Mouse (Mus musculus) CD4-positive, CD25-positive, alpha-beta regulatory T cell, adult 2 months (primary cell): Measurements from ENCODE around the gene Stil.
"Not testable (repeated sequence)": the region's sequence is repeated elsewhere in the genome, so short reads cannot be mapped to it uniquely, and the experiment has no call there.

Experiments used
- DNase-seq: peaks from one replicate; pipeline ENCODE4 v3.0.0-alpha.2; 2012; ENCODE audit warnings: low read depth, low spot score

Stil gene

DNA sequence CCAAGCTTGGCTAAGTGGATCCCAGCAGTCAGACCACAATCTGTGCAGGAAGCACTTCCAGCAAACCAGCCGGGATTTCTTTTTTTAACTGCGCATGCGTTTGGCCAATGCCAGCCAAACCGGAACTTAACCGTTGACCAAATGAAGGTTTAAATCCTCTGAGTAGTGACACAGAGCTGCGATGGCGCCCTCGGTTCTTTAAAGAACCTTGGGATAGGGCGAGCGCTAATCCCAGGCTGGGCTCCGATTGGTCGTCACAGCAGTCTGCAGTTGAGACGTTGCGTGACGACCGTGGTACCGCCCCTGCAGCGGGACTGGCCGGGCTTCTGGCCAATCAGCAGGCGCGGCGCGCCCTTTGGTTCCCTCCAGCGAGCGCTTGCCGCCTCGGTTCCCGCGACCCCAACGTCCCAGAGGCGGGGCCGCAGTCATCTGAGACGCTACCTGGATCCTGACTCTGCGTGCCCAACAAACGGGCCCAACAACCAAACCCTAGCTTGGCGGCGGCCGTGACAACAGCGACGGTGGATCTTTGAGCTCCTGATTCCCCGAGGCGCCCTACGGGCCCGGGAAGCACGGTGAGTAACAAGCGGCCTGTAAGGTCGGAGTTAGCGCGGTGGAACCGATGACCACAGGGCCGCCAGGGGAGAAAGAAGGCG lies at the start of gene Stil:
Stil (plus strand) TSS at position 387 of the 656 bp plus-strand sequence.
- peak; percentile 97 for DNase-seq

- no peak for DNase-seq
Observed at GRCm38 (mm10) chr4:114953172-114953571, 46.8 kb upstream of the Stil start.

DNA sequence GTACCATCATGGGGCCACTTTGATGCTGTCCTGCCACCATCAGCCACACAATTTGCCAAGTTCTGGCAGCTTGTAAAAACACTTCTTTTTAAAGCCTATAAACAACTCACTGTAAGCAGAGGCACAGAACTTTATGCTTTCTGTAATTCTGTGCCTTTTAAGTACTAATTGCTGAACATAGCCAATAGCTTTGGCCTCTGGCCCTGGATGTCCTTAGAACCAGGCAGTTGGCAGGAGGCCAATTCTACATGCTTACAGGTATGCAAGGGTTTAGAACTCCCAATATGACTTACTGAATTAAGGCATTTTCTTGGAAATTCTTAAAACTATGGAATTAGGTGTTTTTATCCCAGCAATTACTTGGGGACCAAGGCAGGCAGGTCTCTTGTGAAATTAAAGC lies 42.6 kb upstream of the Stil start:
- DNase-seq: no peak

GRCm38 (mm10) chr4:114958231-114958630 lies 41.7 kb upstream of the Stil start:
- no peak for DNase-seq

DNA sequence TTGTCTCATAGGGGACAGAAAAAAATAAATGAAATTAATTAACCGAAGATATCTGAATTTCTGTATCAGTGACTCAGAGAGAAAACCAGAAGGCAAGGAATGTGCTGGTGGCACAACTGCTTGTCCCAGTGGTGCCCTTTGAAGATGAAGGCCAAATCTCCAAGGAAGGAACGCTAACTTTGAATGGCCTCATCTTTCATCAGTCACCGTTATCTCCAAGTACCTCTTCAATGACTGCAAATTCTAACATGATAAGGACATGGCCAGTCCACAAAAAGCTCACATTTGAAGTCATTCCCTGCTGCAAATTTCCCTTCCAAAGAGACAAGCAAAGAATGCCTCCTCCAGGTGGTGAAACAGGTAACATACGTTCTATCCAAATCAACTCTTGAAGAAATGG lies 41.2 kb upstream of the Stil start:
- DNase-seq: no peak

DNA sequence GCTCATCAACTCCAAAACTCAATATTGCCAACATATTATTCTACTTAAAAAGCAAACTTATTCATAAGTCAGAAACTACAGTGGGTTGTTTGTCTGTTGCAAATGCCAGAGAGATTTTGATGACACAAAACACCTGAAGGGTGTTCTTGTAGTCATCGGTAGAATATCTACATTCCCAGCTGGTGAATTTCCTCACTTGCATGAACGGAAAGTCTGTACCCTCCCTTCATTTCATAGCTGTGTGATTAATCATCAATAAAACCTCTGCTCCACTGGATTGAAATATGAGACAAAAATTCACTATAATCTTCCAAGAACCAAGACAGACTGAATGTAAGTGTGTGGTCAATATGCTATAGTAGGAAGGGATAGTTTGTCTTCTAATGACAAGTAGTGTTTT lies 40.4 kb upstream of the Stil start:
- no peak for DNase-seq

DNA sequence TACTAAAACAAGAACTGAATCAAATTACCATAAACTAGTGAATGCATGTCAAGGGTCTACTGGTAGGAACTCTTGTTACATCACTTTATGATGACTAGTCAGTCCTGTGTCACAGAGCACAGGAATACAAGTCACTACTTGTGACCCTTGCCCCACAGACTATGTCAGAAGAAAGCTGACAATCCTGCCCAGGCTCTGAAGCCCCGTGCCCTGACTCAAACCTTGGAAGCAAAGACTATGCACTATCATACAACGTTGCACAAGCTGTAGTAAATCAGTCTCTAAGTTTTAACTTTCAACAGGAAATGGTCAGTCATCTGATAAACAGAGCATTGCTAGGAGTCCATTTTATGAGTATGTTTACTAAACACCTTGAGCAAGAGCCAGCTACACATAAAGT lies 39.1 kb upstream of the Stil start:
- DNase-seq: not testable (repeated sequence)

- DNase-seq: no peak
Observed at GRCm38 (mm10) chr4:114970736-114971135, 29.2 kb upstream of the Stil start.

GRCm38 (mm10) chr4:114973229-114973740 lies 26.7 kb upstream of the Stil start:
- DNase-seq: no peak

DNA sequence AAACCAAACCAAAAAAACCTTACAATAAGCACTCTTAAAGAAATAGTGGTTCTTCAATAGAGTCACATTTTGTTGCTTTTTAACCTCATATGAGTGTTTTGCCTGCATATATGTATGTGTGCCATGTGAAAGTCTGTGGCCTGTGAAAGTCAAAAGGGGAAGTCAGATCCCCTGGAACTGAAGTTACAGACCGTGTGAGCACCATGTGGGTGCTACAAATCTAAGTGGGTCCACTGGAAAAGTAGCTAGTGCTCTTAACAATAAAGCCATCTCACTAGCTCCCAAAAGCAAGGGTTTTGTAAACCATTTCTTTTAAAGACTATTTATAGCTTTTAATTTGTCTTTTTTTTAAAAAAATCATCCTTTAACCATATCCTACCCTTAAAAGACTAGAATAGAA lies 17.3 kb upstream of the Stil start:
- no peak for DNase-seq

- peak; percentile 61 for DNase-seq
Observed at GRCm38 (mm10) chr4:114983020-114983419, 16.9 kb upstream of the Stil start.

- no peak for DNase-seq
Observed at GRCm38 (mm10) chr4:114986211-114986590, 13.8 kb upstream of the Stil start.

DNA sequence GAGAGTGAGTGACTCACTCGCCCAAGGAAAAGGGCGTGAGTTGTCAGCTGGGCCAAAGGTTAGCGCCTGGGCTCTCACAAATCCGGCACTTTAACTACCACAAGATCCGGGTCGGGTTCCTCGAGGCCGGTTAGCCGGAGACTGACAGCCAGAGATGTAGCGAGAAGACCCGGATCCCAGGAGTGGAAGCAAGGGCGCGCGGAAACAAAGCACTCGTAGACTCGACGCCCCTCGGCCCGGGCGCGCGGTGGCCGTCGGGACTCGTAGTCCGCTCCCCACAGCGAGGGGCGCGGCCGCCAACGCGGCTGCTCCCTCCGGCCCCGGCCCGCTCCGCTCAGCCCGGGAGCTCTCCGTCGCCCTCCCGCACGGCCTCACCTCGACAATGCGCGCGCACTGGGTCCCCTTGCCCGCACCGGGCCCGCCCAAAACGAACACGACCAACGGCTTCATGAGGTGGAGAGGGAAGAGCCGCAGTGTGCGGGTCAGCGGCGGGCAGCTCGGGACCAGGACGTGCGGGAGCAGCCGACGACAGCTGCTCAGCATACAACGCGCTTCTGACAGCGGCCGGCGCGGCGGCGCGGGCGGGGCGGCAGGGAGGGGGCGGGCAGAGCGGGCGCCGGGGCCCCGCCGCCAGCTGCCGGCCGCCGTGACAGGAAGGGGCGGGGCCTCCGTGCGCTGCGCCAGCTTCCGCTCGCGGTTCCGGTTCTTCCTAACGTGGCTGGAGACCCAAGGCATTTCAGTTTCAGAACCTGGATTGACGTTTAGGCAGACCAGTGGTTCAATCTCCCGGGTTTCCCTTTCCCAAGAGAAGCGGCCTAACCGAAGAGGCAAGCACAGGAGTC lies 13.1 kb upstream of the Stil start, which contains the start of gene Cmpk1:
Cmpk1 (minus strand) TSS at position 651 of the 842 bp plus-strand sequence.
- DNase-seq: peak; percentile 93

GRCm38 (mm10) chr4:114994218-114994617 lies 5.7 kb upstream of the Stil start:
- DNase-seq: no peak

DNA sequence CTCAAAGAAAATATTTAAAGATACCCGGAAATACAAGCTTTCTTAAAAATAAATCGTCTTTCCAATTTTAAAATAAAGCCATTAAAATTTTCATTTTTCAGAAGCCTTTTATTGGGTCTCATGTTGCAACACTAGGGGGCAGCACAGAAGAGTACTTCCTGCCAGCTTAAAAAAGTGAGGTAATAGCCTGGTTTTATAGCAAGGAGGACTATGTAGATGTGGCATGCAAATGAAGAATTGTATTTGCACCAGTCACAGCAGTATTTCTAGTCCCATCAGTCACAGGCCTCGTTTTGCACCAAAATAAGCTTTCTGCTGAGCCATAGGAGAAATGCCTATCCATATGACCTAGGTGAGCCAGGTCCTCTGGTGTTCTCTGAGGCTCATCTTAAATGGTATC lies 2.9 kb upstream of the Stil start:
- peak; percentile 84 for DNase-seq

- no peak for DNase-seq
Observed at GRCm38 (mm10) chr4:114999445-114999772, 550 bp upstream of the Stil start.

- DNase-seq: peak; percentile 19
Observed at GRCm38 (mm10) chr4:115000429-115000795, 453 bp downstream of the Stil start.

DNA sequence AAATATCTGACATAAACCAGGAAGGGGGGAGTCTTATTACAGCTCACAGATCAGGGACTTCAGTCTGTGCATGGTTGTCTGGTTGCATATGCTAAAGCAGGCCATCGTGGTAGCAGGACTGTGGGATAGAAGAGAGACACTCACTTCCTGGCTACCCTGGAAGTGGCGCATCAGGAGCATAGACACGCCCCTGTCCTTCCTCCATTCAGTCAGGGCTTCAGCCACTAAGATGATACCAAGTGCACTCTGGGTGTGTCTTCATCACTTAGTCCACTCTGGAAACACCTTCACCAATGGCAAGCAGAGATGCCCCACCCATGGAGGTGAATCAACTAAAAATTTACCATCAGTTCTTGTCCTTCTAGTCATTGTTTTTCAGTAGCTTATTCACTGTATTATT lies 14.3 kb downstream of the Stil start:
- no peak for DNase-seq

DNA sequence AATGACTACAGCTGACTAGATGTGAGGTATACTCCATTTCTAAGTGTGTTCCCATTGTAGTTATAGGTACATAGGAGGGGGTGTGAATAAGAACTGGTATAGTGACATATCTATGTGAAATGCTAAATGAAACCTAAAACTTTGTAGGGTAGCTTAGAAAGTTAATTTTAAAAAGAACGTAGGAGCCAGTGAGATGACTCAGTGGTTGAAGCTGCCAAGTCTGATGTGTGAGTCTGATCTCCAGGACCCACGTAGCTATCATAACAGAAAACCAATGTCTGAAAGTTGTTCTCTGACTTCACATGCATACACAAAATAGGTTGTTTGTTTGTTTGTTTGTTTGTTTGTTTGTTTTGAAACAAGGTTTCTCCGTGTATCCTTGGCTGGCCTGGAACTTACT lies 20.0 kb downstream of the Stil start:
- no peak for DNase-seq

GRCm38 (mm10) chr4:115035043-115035442 lies 35.1 kb downstream of the Stil start:
- DNase-seq: no peak

GRCm38 (mm10) chr4:115038242-115038641 lies 38.3 kb downstream of the Stil start:
- DNase-seq: peak; percentile 73

- DNase-seq: no peak
Observed at GRCm38 (mm10) chr4:115045621-115046020, 45.7 kb downstream of the Stil start.

DNA sequence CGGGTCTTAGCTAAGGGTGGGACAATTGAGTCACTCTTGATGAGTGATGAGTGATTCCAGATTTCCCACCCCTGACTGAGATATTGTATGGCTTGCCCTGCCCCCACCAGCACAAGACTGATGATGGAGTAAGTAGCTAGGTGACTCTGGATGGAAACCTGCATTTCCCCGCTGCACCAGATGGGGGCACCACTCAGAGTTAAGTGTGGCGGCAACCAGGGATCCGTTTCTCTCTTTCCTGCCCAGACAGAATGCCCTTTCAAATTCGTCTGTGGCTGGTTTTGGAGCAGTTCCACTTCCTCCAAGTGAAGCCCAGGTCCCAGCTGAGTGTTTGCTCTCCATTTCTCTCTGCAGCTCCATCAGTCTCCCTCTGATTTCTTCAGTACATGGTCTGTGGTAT lies 47.8 kb downstream of the Stil start:
- peak; percentile 80 for DNase-seq
